24 mouse cellular contexts compared by ENCODE assay signal in genomic region chr5:87015477-87015876, GRCm38 (mm10). TPM values are rescaled to one million over a fixed set of nuclear protein-coding genes. Genes with fewer than 3 reads are reported as not detected.
"Had no signal": no experiment of that assay in that cellular context is flagged by ENCODE, and none has a peak within 500 bp of the region (broad histone marks: within the 10 kb centered on the region; RNA-seq: fewer than 3 reads in every experiment).

No protein-coding gene starts in this region.

- ATAC-seq: lung, postnatal 0 days; midbrain, embryonic 13.5 days; midbrain, embryonic 15.5 days had no signal

- H3K36me3 ChIP-seq: lung, embryonic 15.5 days; midbrain, embryonic 13.5 days; midbrain, embryonic 15.5 days; neural tube, embryonic 12.5 days; stomach, embryonic 15.5 days had no signal

- H3K27ac ChIP-seq: lung, embryonic 15.5 days; macrophage; midbrain, embryonic 13.5 days; midbrain, embryonic 15.5 days; neural tube, embryonic 12.5 days; stomach, embryonic 15.5 days; stomach, postnatal 0 days had no signal

- H3K4me1 ChIP-seq: lung, embryonic 15.5 days; megakaryocyte, embryonic 14.5 days; midbrain, embryonic 13.5 days; midbrain, embryonic 15.5 days; neural tube, embryonic 12.5 days; stomach, embryonic 15.5 days had no signal

- H3K4me3 ChIP-seq: lung, embryonic 15.5 days; megakaryocyte, embryonic 14.5 days; midbrain, embryonic 13.5 days; midbrain, embryonic 15.5 days; neural tube, embryonic 12.5 days; stomach, embryonic 15.5 days had no signal

- H3K4me2 ChIP-seq: lung, embryonic 15.5 days; midbrain, embryonic 11.5 days; midbrain, embryonic 13.5 days; midbrain, embryonic 15.5 days; neural tube, embryonic 12.5 days; stomach, embryonic 15.5 days had no signal

- H3K9me3 ChIP-seq: lung, embryonic 15.5 days; midbrain, embryonic 13.5 days; midbrain, embryonic 15.5 days; neural tube, embryonic 12.5 days; stomach, embryonic 15.5 days had no signal

- H3K9ac ChIP-seq: lung, embryonic 15.5 days; midbrain, embryonic 13.5 days; midbrain, embryonic 15.5 days; neural tube, embryonic 12.5 days; stomach, embryonic 15.5 days had no signal

- H3K27me3 ChIP-seq: lung, embryonic 15.5 days; megakaryocyte, embryonic 14.5 days; midbrain, embryonic 13.5 days; midbrain, embryonic 15.5 days; neural tube, embryonic 12.5 days; stomach, embryonic 15.5 days had no signal

- DNase-seq: lung, adult 2 months; lung, postnatal 14 days; lung, postnatal 36 days; right cerebral cortex, postnatal 14 days; thymus, adult 2 months; thymus, postnatal 25 days; thymus, postnatal 4 days had no signal

RNA-seq across cellular contexts. Expression of gene Ugt2b35, which starts 14.8 kb away (rescaled TPM):
- total RNA-seq: megakaryocyte progenitor cell, adult 5-6 weeks; midbrain, postnatal 0 days; monocyte, adult 5-6 weeks; neutrophil, adult 5-6 weeks had no signal
- polyA plus RNA-seq: lung, adult 2 months; lung, embryonic 15.5 days; lung, postnatal 0 days; macrophage; midbrain, embryonic 11.5 days; midbrain, embryonic 13.5 days; midbrain, embryonic 15.5 days; midbrain, postnatal 0 days; neural tube, embryonic 12.5 days; neural tube, embryonic 14.5 days; spleen, adult 2 months; testis, adult 2 months; thymus, adult 2 months had no signal
